Mouse (Mus musculus) lung, embryonic 16.5 days (tissue): ENCODE results near the gene Nos2. TPM values are rescaled to one million over a fixed set of nuclear protein-coding genes. Genes with fewer than 3 reads are reported as not detected.

Source experiments
- ATAC-seq: fragments of 200-750 bp; cut with Nextera tagmentation; 2 replicates; pipeline ENCODE4 v1.8.0; 2017; ENCODE audit warnings: low read depth, mild to moderate bottlenecking, moderate library complexity
- H3K27ac ChIP-seq: fragments of 300-500 bp; sonication (generic); 2 replicates; pipeline ENCODE4 v1.5.1; 2014; ENCODE audit warnings: mild to moderate bottlenecking, control low read depth, low read length
- H3K27me3 ChIP-seq: fragments of 300-500 bp; sonication (generic); 2 replicates; pipeline ENCODE4 v1.6.1; 2014; ENCODE audit warnings: low read depth, low read length, mixed read lengths; ENCODE audit not compliant: control insufficient read depth, insufficient read depth
- H3K36me3 ChIP-seq: fragments of 300-500 bp; sonication (generic); 2 replicates; pipeline ENCODE4 v1.6.1; 2014; ENCODE audit warnings: low read length; ENCODE audit not compliant: control insufficient read depth, insufficient read depth
- H3K4me1 ChIP-seq: fragments of 300-500 bp; sonication (generic); replicated peaks from 2 replicates; pipeline ENCODE4 v1.6.1; 2014; ENCODE audit warnings: low read length, mixed read lengths; ENCODE audit not compliant: control insufficient read depth, insufficient read depth
- H3K4me2 ChIP-seq: fragments of 300-500 bp; sonication (generic); 2 replicates; pipeline ENCODE4 v1.6.1; 2014; ENCODE audit warnings: low read depth, low read length, control low read depth
- H3K4me3 ChIP-seq: fragments of 300-500 bp; sonication (generic); 2 replicates; pipeline ENCODE4 v1.5.1; 2014; ENCODE audit warnings: mild to moderate bottlenecking, low read length, control low read depth
- H3K9ac ChIP-seq: fragments of 300-500 bp; sonication (generic); 2 replicates; pipeline ENCODE4 v1.6.1; 2014; ENCODE audit warnings: low read length, control low read depth
- H3K9me3 ChIP-seq: fragments of 300-500 bp; sonication (generic); 2 replicates; pipeline ENCODE4 v1.6.1; 2016; ENCODE audit warnings: low read length; ENCODE audit not compliant: control insufficient read depth
- WGBS: fragments of 180-500 bp; shearing (Covaris S2); extraction: QIAGEN DNeasy Blood & Tissue Kit; methylation state at CpG from one replicate; pipeline ENCODE4 v1.1.7; 2014; 5-methylcytosine and 5-hydroxymethylcytosine counted together
- polyA plus RNA-seq: library from polyadenylated mRNA; unstranded; fragments of >200 nt; fragmentation: Nextera tagmentation; extraction: Ambion mirVana; gene quantifications from 2 replicates; pipeline ENCODE4 v1.2.1, GENCODE M21; 2015

Nos2 gene
- polyA plus RNA-seq, 1 experiment from 2014 or later, result 5.2 TPM

- Histone ChIP-seq H3K36me3 (no peaks in the 10 kb centered on the region), H3K4me1 (peaks cover 4% of the 10 kb centered on the region; the same call in 1 of the 2 replicates), H3K4me2 (no peak overlapping the region), H3K4me3 (no peak overlapping the region), H3K27me3 (no peaks in the 10 kb centered on the region), H3K9me3 (no peaks in the 10 kb centered on the region), H3K9ac (no peak overlapping the region), H3K27ac (no peak overlapping the region)
- WGBS, result 79% methylated on average over 3 of the region's 3 CpGs
- no peak for ATAC-seq
Measured at GRCm38 (mm10) chr11:78971746-78972145, 51.2 kb downstream of the Nos2 start.

- WGBS, result 54% methylated on average over 6 of the region's 6 CpGs
- Histone ChIP-seq H3K27me3 (no peaks in the 10 kb centered on the region), H3K27ac (no peak overlapping the region), H3K4me2 (no peak overlapping the region), H3K4me1 (peaks cover 4% of the 10 kb centered on the region; the same call in 1 of the 2 replicates), H3K4me3 (no peak overlapping the region), H3K9me3 (no peaks in the 10 kb centered on the region), H3K9ac (no peak overlapping the region), H3K36me3 (no peaks in the 10 kb centered on the region)
- ATAC-seq, result no peak
Measured at GRCm38 (mm10) chr11:78972328-78972727, 51.7 kb downstream of the Nos2 start.

GRCm38 (mm10) chr11:78972811-78973351 lies 52.3 kb downstream of the Nos2 start:
- Histone ChIP-seq H3K4me3 (no peak overlapping the region), H3K9me3 (no peaks in the 10 kb centered on the region), H3K4me2 (peak overlapping the region; percentile 31), H3K36me3 (no peaks in the 10 kb centered on the region), H3K27me3 (no peaks in the 10 kb centered on the region), H3K27ac (0 out of 2 replicates have a peak overlapping the region, but pooled peaks have one; percentile 40), H3K4me1 (peaks cover 4% of the 10 kb centered on the region; the same call in 1 of the 2 replicates), H3K9ac (no peak overlapping the region)
- ATAC-seq, result no peak
- 49% methylated on average over 8 of the region's 8 CpGs for WGBS

- Histone ChIP-seq H3K36me3 (no peaks in the 10 kb centered on the region), H3K9ac (no peak overlapping the region), H3K27me3 (no peaks in the 10 kb centered on the region), H3K4me2 (peak overlapping the region; percentile 31), H3K9me3 (no peaks in the 10 kb centered on the region), H3K27ac (peak overlapping the region; percentile 40; the same call in 1 of the 2 replicates), H3K4me3 (no peak overlapping the region), H3K4me1 (peaks cover 4% of the 10 kb centered on the region; the same call in 1 of the 2 replicates)
- ATAC-seq, result peak; percentile 87
- 62% methylated on average over 17 of the region's 17 CpGs for WGBS
Measured at GRCm38 (mm10) chr11:78973381-78974150, 53.0 kb downstream of the Nos2 start.

- H3K27ac ChIP-seq, result no peak overlapping the region
- peaks cover 4% of the 10 kb centered on the region; the same call in 1 of the 2 replicates for H3K4me1 ChIP-seq
- ATAC-seq, result no peak
- no peaks in the 10 kb centered on the region for H3K27me3 ChIP-seq
- no peaks in the 10 kb centered on the region for H3K36me3 ChIP-seq
- H3K4me3 ChIP-seq, result no peak overlapping the region
- no peaks in the 10 kb centered on the region for H3K9me3 ChIP-seq
- WGBS, result 78% methylated on average over 8 of the region's 8 CpGs
- H3K4me2 ChIP-seq, result no peak overlapping the region
- H3K9ac ChIP-seq, result no peak overlapping the region
Measured at GRCm38 (mm10) chr11:78976731-78977510, 56.3 kb downstream of the Nos2 start.

GRCm38 (mm10) chr11:78978176-78979019 lies 57.8 kb downstream of the Nos2 start:
- Histone ChIP-seq H3K9me3 (no peaks in the 10 kb centered on the region), H3K9ac (no peak overlapping the region), H3K4me3 (no peak overlapping the region), H3K4me1 (no peaks in the 10 kb centered on the region), H3K4me2 (no peak overlapping the region), H3K36me3 (no peaks in the 10 kb centered on the region), H3K27ac (no peak overlapping the region), H3K27me3 (no peaks in the 10 kb centered on the region)
- ATAC-seq, result no peak
- WGBS, result 78% methylated on average over 12 of the region's 12 CpGs

- H3K9me3 ChIP-seq, result no peaks in the 10 kb centered on the region
- no peak for ATAC-seq
Measured at GRCm38 (mm10) chr11:78980083-78980634, 59.6 kb downstream of the Nos2 start.

GRCm38 (mm10) chr11:78982042-78982441 lies 61.5 kb downstream of the Nos2 start:
- peaks cover 5% of the 10 kb centered on the region; the same call in 1 of the 2 replicates for H3K4me1 ChIP-seq
- H3K36me3 ChIP-seq, result no peaks in the 10 kb centered on the region
- H3K27me3 ChIP-seq, result no peaks in the 10 kb centered on the region
- no peak for ATAC-seq
- no peaks in the 10 kb centered on the region for H3K9me3 ChIP-seq
- 51% methylated on average over 2 of the region's 2 CpGs for WGBS
- no peak overlapping the region for H3K9ac ChIP-seq
- H3K4me2 ChIP-seq, result no peak overlapping the region
- no peak overlapping the region for H3K4me3 ChIP-seq
- H3K27ac ChIP-seq, result no peak overlapping the region

More at GRCm38 (mm10) chr11:78980083-78980634, 59.6 kb downstream of the Nos2 start:
- Histone ChIP-seq H3K9ac (no peak overlapping the region), H3K27me3 (no peaks in the 10 kb centered on the region), H3K36me3 (no peaks in the 10 kb centered on the region), H3K4me2 (no peak overlapping the region), H3K4me1 (peaks cover 5% of the 10 kb centered on the region; the same call in 1 of the 2 replicates), H3K27ac (no peak overlapping the region), H3K4me3 (no peak overlapping the region)
- 71% methylated on average over 4 of the region's 4 CpGs for WGBS
